Mouse (Mus musculus): ENCODE data around the gene Nr1d1. TPM values are rescaled to one million over a fixed set of nuclear protein-coding genes. Genes with fewer than 3 reads are reported as not detected.

Gene Nr1d1
- polyA plus RNA-seq, 1 experiment from 2014 or later, result 1.4 TPM

- no peaks in the 10 kb centered on the region for H3K36me3 ChIP-seq (ENCODE audit: control insufficient read depth, insufficient read depth, low read length)
- H3K4me3 ChIP-seq (ENCODE audit: low read length), result peak overlapping the region; percentile 59
- H3K27ac ChIP-seq (ENCODE audit: low read length), result peak overlapping the region; percentile 78
- peaks cover 53% of the 10 kb centered on the region for H3K4me1 ChIP-seq (replicated peaks; ENCODE audit: control insufficient read depth, insufficient read depth, low read length)
- peak overlapping the region; percentile 72 for H3K9ac ChIP-seq (ENCODE audit: low read length)
- WGBS, result under 1% methylated on average over 25 of the region's 25 CpGs
- no peaks in the 10 kb centered on the region for H3K9me3 ChIP-seq (ENCODE audit: control insufficient read depth, low read length)
- no peaks in the 10 kb centered on the region for H3K27me3 ChIP-seq (ENCODE audit: control insufficient read depth, insufficient read depth, low read depth, low read length)
- ATAC-seq (ENCODE audit: low read depth), result no peak
- H3K4me2 ChIP-seq (ENCODE audit: low read depth, low read length), result peak overlapping the region; percentile 89
Measured at GRCm38 (mm10) chr11:98789219-98789807, 14.2 kb upstream of the Nr1d1 start.

DNA sequence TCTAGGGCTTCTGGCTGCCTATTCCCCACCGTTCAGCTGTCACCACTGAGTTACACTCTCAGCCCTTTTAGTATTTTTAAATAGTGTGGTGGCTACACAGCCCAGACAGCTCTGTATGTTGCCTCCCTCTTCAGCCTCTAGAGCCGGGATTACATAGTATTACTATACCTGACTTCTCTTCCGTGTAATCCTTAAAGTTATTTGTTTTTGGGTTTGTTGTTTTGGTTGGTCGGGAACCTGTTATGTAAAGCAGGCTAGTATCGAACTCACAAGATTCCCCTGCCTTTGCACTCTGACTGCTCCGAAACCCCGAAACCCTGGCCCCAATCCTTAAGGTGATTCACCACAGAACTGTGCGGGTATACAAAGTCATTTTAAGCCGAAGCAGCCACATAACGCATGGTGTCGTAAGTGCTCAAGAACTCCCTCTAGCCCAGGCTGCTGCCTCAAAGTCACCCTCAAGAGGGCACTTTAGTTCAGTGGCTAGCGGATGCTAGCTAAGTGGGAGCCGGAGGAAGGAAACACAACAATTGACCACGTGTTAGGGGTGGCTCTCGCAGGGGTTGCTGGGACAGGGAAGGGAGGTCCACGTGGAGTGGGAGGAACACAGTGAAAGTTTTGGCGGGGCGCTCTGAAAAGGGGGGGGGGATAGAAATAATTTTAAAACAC lies 13.6 kb upstream of the Nr1d1 start:
- Histone ChIP-seq H3K27me3 (ENCODE audit: control insufficient read depth, insufficient read depth, low read depth, low read length) (no peaks in the 10 kb centered on the region), H3K27ac (ENCODE audit: low read length) (peak overlapping the region; percentile 78), H3K9me3 (ENCODE audit: control insufficient read depth, low read length) (no peaks in the 10 kb centered on the region), H3K4me3 (ENCODE audit: low read length) (peak overlapping the region; percentile 59), H3K4me1 (replicated peaks; ENCODE audit: control insufficient read depth, insufficient read depth, low read length) (peaks cover 54% of the 10 kb centered on the region), H3K4me2 (ENCODE audit: low read depth, low read length) (peak overlapping the region; percentile 89), H3K36me3 (ENCODE audit: control insufficient read depth, insufficient read depth, low read length) (no peaks in the 10 kb centered on the region), H3K9ac (ENCODE audit: low read length) (peak overlapping the region; percentile 72)
- 5% methylated on average over 18 of the region's 18 CpGs for WGBS
- peak; percentile 71 for ATAC-seq (ENCODE audit: low read depth)

DNA sequence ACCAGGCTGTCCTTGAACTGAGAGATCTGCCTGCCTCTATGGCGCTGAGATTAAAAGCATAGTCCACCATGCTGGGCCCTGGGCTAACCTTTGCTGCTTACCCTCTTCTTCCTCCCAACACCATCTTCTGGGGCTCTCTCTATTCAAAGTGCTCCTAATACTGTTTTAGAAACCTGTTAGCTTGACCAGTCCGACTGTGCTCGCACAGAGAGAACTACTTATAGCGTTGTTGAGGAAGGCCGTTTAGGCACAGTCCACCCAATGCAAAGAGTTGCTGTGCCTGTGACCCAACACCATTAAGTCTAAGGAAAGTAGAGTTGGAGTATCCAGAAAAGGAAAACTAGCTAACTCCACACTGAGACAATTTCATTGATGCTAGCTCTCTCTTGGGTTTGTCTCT lies 13.0 kb upstream of the Nr1d1 start:
- Histone ChIP-seq H3K27me3 (ENCODE audit: control insufficient read depth, insufficient read depth, low read depth, low read length) (no peaks in the 10 kb centered on the region), H3K4me1 (replicated peaks; ENCODE audit: control insufficient read depth, insufficient read depth, low read length) (peaks cover 54% of the 10 kb centered on the region), H3K4me3 (ENCODE audit: low read length) (no peak overlapping the region), H3K9me3 (ENCODE audit: control insufficient read depth, low read length) (no peaks in the 10 kb centered on the region), H3K27ac (ENCODE audit: low read length) (peak overlapping the region; percentile 77; the same call in 1 of the 2 replicates), H3K9ac (ENCODE audit: low read length) (no peak overlapping the region; the same call in 1 of the 2 replicates), H3K36me3 (ENCODE audit: control insufficient read depth, insufficient read depth, low read length) (no peaks in the 10 kb centered on the region), H3K4me2 (ENCODE audit: low read depth, low read length) (no peak overlapping the region)
- WGBS, result 80% methylated on average over 5 of the region's 5 CpGs
- ATAC-seq (ENCODE audit: low read depth), result no peak

- H3K4me2 ChIP-seq (ENCODE audit: low read depth, low read length), result no peak overlapping the region
- H3K9me3 ChIP-seq (ENCODE audit: control insufficient read depth, low read length), result no peaks in the 10 kb centered on the region
- no peaks in the 10 kb centered on the region for H3K27me3 ChIP-seq (ENCODE audit: control insufficient read depth, insufficient read depth, low read depth, low read length)
- 88% methylated on average over 1 of the region's 1 CpGs for WGBS
- H3K4me1 ChIP-seq (replicated peaks; ENCODE audit: control insufficient read depth, insufficient read depth, low read length), result peaks cover 58% of the 10 kb centered on the region
- no peak for ATAC-seq (ENCODE audit: low read depth)
- no peak overlapping the region for H3K4me3 ChIP-seq (ENCODE audit: low read length)
- H3K27ac ChIP-seq (ENCODE audit: low read length), result peak overlapping the region; percentile 99
- H3K9ac ChIP-seq (ENCODE audit: low read length), result no peak overlapping the region
- H3K36me3 ChIP-seq (ENCODE audit: control insufficient read depth, insufficient read depth, low read length), result no peaks in the 10 kb centered on the region
Measured at GRCm38 (mm10) chr11:98787691-98788090, 12.6 kb upstream of the Nr1d1 start.

- ATAC-seq (ENCODE audit: low read depth), result no peak
- peak overlapping the region; percentile 99 for H3K27ac ChIP-seq (ENCODE audit: low read length)
- no peak overlapping the region for H3K4me3 ChIP-seq (ENCODE audit: low read length)
- no peak overlapping the region for H3K9ac ChIP-seq (ENCODE audit: low read length)
- peaks cover 58% of the 10 kb centered on the region for H3K4me1 ChIP-seq (replicated peaks; ENCODE audit: control insufficient read depth, insufficient read depth, low read length)
- no peaks in the 10 kb centered on the region for H3K9me3 ChIP-seq (ENCODE audit: control insufficient read depth, low read length)
- H3K27me3 ChIP-seq (ENCODE audit: control insufficient read depth, insufficient read depth, low read depth, low read length), result no peaks in the 10 kb centered on the region
- no peaks in the 10 kb centered on the region for H3K36me3 ChIP-seq (ENCODE audit: control insufficient read depth, insufficient read depth, low read length)
- peak overlapping the region; percentile 50 for H3K4me2 ChIP-seq (ENCODE audit: low read depth, low read length)
- WGBS, result 22% methylated on average over 7 of the region's 7 CpGs
Measured at GRCm38 (mm10) chr11:98787229-98787628, 12.1 kb upstream of the Nr1d1 start.

DNA sequence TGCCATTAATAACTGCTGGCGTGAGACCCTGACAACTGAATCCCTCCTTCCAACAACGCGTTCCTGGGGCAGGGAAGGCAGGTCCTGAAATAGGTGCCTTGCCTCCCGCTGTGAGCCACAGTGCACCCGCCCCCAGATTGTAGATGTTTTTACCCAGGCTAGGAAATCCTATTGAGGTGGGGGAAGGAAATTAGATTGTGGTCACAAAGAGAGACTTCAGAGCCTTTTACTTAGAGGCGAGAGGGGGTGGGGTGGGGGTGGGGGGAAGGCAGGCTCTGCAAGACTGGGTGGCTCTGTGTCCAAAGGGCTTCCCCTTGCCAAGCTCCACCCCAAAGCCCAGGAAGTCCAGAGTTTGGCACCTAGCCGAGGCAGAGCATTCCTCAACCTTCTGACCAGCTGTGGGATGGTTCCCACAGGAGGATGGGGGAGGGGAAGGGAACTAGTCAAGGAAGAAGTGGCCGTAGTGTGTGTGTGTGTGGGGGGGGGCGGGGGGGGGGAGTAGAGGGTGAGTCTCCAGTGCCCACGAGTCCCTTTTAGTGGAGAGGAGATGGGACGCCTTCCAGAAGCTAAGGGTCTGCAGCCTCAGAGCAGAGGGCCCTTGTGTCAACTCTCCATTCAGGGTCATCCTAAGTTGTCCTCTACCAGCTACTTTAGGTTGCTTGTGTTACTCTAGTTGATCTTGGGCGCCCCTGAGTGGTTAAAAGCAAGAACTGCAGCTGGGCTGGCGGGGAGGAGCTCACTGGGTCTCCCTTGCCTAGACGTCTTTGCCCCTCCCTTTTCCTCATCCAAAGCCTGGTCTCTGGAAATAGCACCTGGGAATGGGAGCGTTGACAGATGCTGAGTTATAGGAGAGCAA lies 11.5 kb upstream of the Nr1d1 start:
- peaks cover 64% of the 10 kb centered on the region for H3K4me1 ChIP-seq (replicated peaks; ENCODE audit: control insufficient read depth, insufficient read depth, low read length)
- ATAC-seq (ENCODE audit: low read depth), result peak; percentile 79
- no peaks in the 10 kb centered on the region for H3K36me3 ChIP-seq (ENCODE audit: control insufficient read depth, insufficient read depth, low read length)
- peak overlapping the region; percentile 61 for H3K9ac ChIP-seq (ENCODE audit: low read length)
- H3K4me3 ChIP-seq (ENCODE audit: low read length), result peak overlapping the region; percentile 25
- H3K9me3 ChIP-seq (ENCODE audit: control insufficient read depth, low read length), result no peaks in the 10 kb centered on the region
- H3K27me3 ChIP-seq (ENCODE audit: control insufficient read depth, insufficient read depth, low read depth, low read length), result no peaks in the 10 kb centered on the region
- peak overlapping the region; percentile 50 for H3K4me2 ChIP-seq (ENCODE audit: low read depth, low read length)
- WGBS, result under 1% methylated on average over 15 of the region's 15 CpGs
- H3K27ac ChIP-seq (ENCODE audit: low read length), result peak overlapping the region; percentile 99

GRCm38 (mm10) chr11:98785772-98786281 lies 10.7 kb upstream of the Nr1d1 start:
- Histone ChIP-seq H3K4me2 (ENCODE audit: low read depth, low read length) (peak overlapping the region; percentile 50), H3K27me3 (ENCODE audit: control insufficient read depth, insufficient read depth, low read depth, low read length) (no peaks in the 10 kb centered on the region), H3K36me3 (ENCODE audit: control insufficient read depth, insufficient read depth, low read length) (no peaks in the 10 kb centered on the region), H3K9me3 (ENCODE audit: control insufficient read depth, low read length) (no peaks in the 10 kb centered on the region), H3K27ac (ENCODE audit: low read length) (peak overlapping the region; percentile 99), H3K4me3 (ENCODE audit: low read length) (peak overlapping the region; percentile 25; the same call in 1 of the 2 replicates), H3K4me1 (replicated peaks; ENCODE audit: control insufficient read depth, insufficient read depth, low read length) (peaks cover 67% of the 10 kb centered on the region), H3K9ac (ENCODE audit: low read length) (peak overlapping the region; percentile 61)
- WGBS, result 3% methylated on average over 12 of the region's 12 CpGs
- ATAC-seq (ENCODE audit: low read depth), result peak; percentile 31

- peaks cover 67% of the 10 kb centered on the region for H3K4me1 ChIP-seq (replicated peaks; ENCODE audit: control insufficient read depth, insufficient read depth, low read length)
- H3K27me3 ChIP-seq (ENCODE audit: control insufficient read depth, insufficient read depth, low read depth, low read length), result no peaks in the 10 kb centered on the region
- peak overlapping the region; percentile 40 for H3K9ac ChIP-seq (ENCODE audit: low read length)
- 0 out of 2 replicates have a peak overlapping the region, but pooled peaks have one; percentile 50 for H3K4me2 ChIP-seq (ENCODE audit: low read depth, low read length)
- no peak for ATAC-seq (ENCODE audit: low read depth)
- H3K27ac ChIP-seq (ENCODE audit: low read length), result peak overlapping the region; percentile 99
- no peaks in the 10 kb centered on the region for H3K36me3 ChIP-seq (ENCODE audit: control insufficient read depth, insufficient read depth, low read length)
- WGBS, result 37% methylated on average over 10 of the region's 10 CpGs
- no peaks in the 10 kb centered on the region for H3K9me3 ChIP-seq (ENCODE audit: control insufficient read depth, low read length)
- no peak overlapping the region for H3K4me3 ChIP-seq (ENCODE audit: low read length)
Measured at GRCm38 (mm10) chr11:98785214-98785613, 10.1 kb upstream of the Nr1d1 start.

DNA sequence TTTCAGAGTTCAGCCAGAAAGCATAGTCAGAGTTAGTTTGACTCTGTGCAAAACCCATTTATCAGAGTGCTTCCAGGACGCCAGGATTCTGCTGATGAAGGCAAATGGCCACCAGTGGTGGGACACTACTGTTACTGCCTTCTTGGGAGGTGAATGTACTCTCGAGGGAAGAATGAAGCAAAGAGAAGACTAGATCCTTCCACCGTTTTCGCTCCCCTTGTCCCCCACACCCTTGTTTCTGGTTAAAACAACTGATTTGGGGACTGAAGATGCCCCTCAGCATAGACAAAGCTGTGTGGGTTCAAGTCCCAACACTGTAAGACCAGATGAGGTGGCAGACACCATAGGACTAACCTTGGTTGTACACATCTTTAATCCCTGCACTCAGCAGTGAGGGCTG lies 9.0 kb upstream of the Nr1d1 start:
- Histone ChIP-seq H3K27ac (ENCODE audit: low read length) (peak overlapping the region; percentile 95), H3K9ac (ENCODE audit: low read length) (no peak overlapping the region), H3K4me3 (ENCODE audit: low read length) (no peak overlapping the region), H3K27me3 (ENCODE audit: control insufficient read depth, insufficient read depth, low read depth, low read length) (no peaks in the 10 kb centered on the region), H3K4me2 (ENCODE audit: low read depth, low read length) (no peak overlapping the region), H3K9me3 (ENCODE audit: control insufficient read depth, low read length) (no peaks in the 10 kb centered on the region), H3K4me1 (replicated peaks; ENCODE audit: control insufficient read depth, insufficient read depth, low read length) (peaks cover 61% of the 10 kb centered on the region), H3K36me3 (ENCODE audit: control insufficient read depth, insufficient read depth, low read length) (no peaks in the 10 kb centered on the region)
- 50% methylated on average over 4 of the region's 4 CpGs for WGBS
- no peak for ATAC-seq (ENCODE audit: low read depth)

Data from lung, embryonic 16.5 days (tissue).